Mouse (Mus musculus) liver, postnatal 0 days (tissue): ENCODE measurements at regions not wholly inside any gene's neighbourhood (a gene's known extent, or its start where the extent isn't known, plus 50 kb on each side); places are given as distances from the start of the nearest gene placed in this dataset.

Source experiments
- CTCF ChIP-seq: sonication (generic); IDR thresholded peaks from 2 replicates; pipeline ENCODE4 v1.5.1; 2016; ENCODE audit warnings: antibody characterized with exemption, low read depth
- EP300 ChIP-seq: IDR thresholded peaks from 2 replicates; pipeline ENCODE4 v1.6.1; 2016; ENCODE audit warnings: antibody characterized with exemption, low read depth, mild to moderate bottlenecking

DNA sequence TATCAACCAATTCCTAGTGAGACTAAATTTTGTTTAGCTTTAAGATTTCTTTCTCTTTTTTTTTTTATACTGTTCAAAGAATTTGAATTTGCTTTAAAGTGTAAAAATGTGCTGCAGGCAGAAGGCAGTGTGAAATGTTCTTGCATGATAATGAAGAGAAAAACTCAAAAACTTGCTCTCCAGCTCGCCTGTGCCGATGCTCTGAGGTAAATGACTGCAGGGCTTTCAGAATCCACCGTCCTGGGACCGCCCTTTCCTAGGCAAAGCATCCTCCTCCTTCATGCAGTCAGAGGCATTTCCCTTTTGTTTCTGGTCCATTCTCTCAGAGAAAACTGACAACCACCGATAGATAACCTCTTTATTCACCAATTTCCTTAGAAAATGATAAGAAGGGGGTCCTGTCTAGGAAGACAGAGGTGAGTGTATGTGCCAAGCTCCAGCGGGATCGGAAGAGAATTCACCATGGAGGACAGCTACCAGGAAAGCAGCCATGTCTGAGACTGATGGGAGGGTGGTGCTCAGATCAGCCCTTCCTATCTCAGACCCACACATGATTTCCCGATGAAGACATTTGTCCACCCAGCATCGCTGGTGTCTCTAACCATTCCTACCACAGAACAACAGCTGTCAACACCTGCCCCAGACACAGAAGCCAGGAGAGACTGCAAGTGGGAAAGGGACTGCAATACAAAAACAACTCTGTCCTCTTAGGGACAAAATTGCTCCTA is 91.5 kb downstream of the 1700020N01Rik start:
- TF ChIP-seq CTCF = no peak
- no peak for TF ChIP-seq EP300
